Mouse (Mus musculus): Measurements from ENCODE around the gene Rnf151. TPM values are rescaled to one million over a fixed set of nuclear protein-coding genes. Genes with fewer than 3 reads are reported as not detected.

Gene Rnf151
- polyA plus RNA-seq, 1 experiment from 2014 or later = not detected

- Histone ChIP-seq H3K4me1 (ENCODE audit: insufficient read depth, low read depth, low read length) (peaks cover 3% of the 10 kb centered on the region), H3K27ac (ENCODE audit: low read length) (no peak within 1 kb of the TSS), H3K4me2 (replicated peaks; ENCODE audit: low read depth, low read length) (peak within 1 kb of the TSS; percentile 85), H3K9me3 (ENCODE audit: low read length) (no peaks in the 10 kb centered on the region), H3K4me3 (ENCODE audit: low read depth, low read length) (peak within 1 kb of the TSS; percentile 43), H3K9ac (replicated peaks; ENCODE audit: low read depth) (no peak within 1 kb of the TSS), H3K36me3 (ENCODE audit: insufficient read depth, low read length) (no peaks in the 10 kb centered on the region), H3K27me3 (replicated peaks; ENCODE audit: insufficient read depth, low read length) (peaks cover 34% of the 10 kb centered on the region)
- peak; percentile 94 for ATAC-seq
- TF ChIP-seq CTCF (IDR thresholded peaks at IDR 0.05) (no peak), EP300 (IDR thresholded peaks at IDR 0.05) (no peak)
- whole genome bisulfite sequencing = 1% methylated on average over 37 of the region's 82 CpGs
- DNase-seq (ENCODE audit: low spot score) = peak; percentile 49
These were observed 34.8 kb upstream of the Rnf151 start, which contains the start of gene Hs3st6 for GRCm38 (mm10) chr17:24752415-24753394. TSS of gene Hs3st6 (plus strand) at chr17:24752988.

- H3K27me3 ChIP-seq (replicated peaks; ENCODE audit: insufficient read depth, low read length) = peaks cover 34% of the 10 kb centered on the region
These were observed 33.7 kb upstream of the Rnf151 start for GRCm38 (mm10) chr17:24751528-24751927.

GRCm38 (mm10) chr17:24746986-24747385, 29.1 kb upstream of the Rnf151 start:
- 33% methylated on average over 4 of the region's 4 CpGs for WGBS
- DNase-seq (ENCODE audit: low spot score) = no peak
- Histone ChIP-seq H3K4me1 (ENCODE audit: insufficient read depth, low read depth, low read length) (no peaks in the 10 kb centered on the region), H3K36me3 (ENCODE audit: insufficient read depth, low read length) (no peaks in the 10 kb centered on the region; the same call in 1 of the 2 replicates), H3K9me3 (ENCODE audit: low read length) (no peaks in the 10 kb centered on the region), H3K27ac (ENCODE audit: low read length) (no peak overlapping the region), H3K27me3 (replicated peaks; ENCODE audit: insufficient read depth, low read length) (peaks cover 14% of the 10 kb centered on the region; the same call in 1 of the 2 replicates), H3K9ac (replicated peaks; ENCODE audit: low read depth) (no peak overlapping the region), H3K4me3 (ENCODE audit: low read depth, low read length) (no peak overlapping the region), H3K4me2 (replicated peaks; ENCODE audit: low read depth, low read length) (no peak overlapping the region)
- TF ChIP-seq EP300 (IDR thresholded peaks at IDR 0.05) = no peak
- TF ChIP-seq CTCF (IDR thresholded peaks at IDR 0.05) = no peak
- ATAC-seq = no peak

More at GRCm38 (mm10) chr17:24751528-24751927, 33.7 kb upstream of the Rnf151 start:
- no peak overlapping the region for H3K4me2 ChIP-seq (replicated peaks; ENCODE audit: low read depth, low read length)
- H3K4me3 ChIP-seq (ENCODE audit: low read depth, low read length) = no peak overlapping the region
- peaks cover 3% of the 10 kb centered on the region for H3K4me1 ChIP-seq (ENCODE audit: insufficient read depth, low read depth, low read length)
- no peaks in the 10 kb centered on the region for H3K9me3 ChIP-seq (ENCODE audit: low read length)
- no peaks in the 10 kb centered on the region for H3K36me3 ChIP-seq (ENCODE audit: insufficient read depth, low read length)
- 14% methylated on average over 4 of the region's 4 CpGs for WGBS
- DNase-seq (ENCODE audit: low spot score) (no peak), ATAC-seq (no peak)
- H3K27ac ChIP-seq (ENCODE audit: low read length) = no peak overlapping the region
- H3K9ac ChIP-seq (replicated peaks; ENCODE audit: low read depth) = no peak overlapping the region
- no peak for TF ChIP-seq CTCF (IDR thresholded peaks at IDR 0.05)
- TF ChIP-seq EP300 (IDR thresholded peaks at IDR 0.05) = no peak

DNA sequence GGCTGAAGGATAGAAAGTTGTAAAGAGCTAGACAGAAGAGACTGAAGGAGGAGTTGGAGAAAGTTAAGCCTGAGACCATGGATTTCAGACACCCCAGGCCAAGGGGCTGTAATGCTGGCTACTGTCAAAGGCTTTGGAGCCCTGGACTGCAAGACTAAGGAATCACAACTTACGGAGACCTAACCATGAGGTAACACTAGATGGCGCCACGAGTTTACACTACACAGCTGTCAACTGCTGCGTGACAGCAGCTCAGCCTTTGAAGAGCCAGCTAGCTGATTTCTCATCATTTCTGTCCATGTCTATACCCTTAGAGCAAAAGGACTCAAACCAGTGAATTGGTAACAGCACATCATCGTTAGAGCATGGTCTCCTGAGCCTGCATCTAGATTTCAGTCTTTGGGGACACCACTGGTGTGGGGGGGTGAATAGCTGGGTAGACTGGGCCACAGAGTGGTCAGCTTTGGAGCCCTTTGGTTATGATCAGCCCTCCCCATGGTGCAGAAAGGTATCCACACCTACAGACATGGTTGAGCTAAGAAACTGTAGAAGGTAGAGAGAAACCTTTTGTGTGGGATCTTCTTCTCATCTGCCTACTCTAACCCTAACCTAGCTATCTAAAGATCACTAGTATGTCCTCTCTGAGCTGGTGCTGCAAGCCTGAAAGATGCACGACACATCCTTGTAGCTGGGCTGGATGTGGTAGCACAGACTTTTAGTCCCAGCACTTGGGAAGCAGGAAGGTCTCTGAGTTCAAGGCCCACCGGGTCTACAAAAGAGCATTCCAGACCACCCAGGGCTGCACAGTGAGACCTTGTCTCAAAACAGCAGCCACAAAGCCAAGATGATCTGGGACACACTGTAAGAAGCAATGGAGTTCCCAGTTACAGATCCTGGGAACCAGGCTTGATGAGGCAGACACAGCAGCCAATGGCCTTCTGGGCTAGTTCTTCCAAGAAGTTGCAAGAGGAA, 27.9 kb upstream of the Rnf151 start:
- Histone ChIP-seq H3K4me3 (ENCODE audit: low read depth, low read length) (no peak overlapping the region), H3K4me1 (ENCODE audit: insufficient read depth, low read depth, low read length) (no peaks in the 10 kb centered on the region), H3K36me3 (ENCODE audit: insufficient read depth, low read length) (peaks cover 5% of the 10 kb centered on the region; the same call in 1 of the 2 replicates), H3K27me3 (replicated peaks; ENCODE audit: insufficient read depth, low read length) (peaks cover 4% of the 10 kb centered on the region; the same call in 1 of the 2 replicates), H3K9ac (replicated peaks; ENCODE audit: low read depth) (no peak overlapping the region), H3K4me2 (replicated peaks; ENCODE audit: low read depth, low read length) (no peak overlapping the region), H3K9me3 (ENCODE audit: low read length) (no peaks in the 10 kb centered on the region), H3K27ac (ENCODE audit: low read length) (no peak overlapping the region)
- peak; percentile 92 for DNase-seq (ENCODE audit: low spot score)
- TF ChIP-seq EP300 (IDR thresholded peaks at IDR 0.05) (no peak), CTCF (IDR thresholded peaks at IDR 0.05) (peak; percentile 96)
- ATAC-seq = peak; percentile 87
- WGBS = 23% methylated on average over 7 of the region's 7 CpGs

- WGBS = 72% methylated on average over 3 of the region's 3 CpGs
- H3K27me3 ChIP-seq (replicated peaks; ENCODE audit: insufficient read depth, low read length) = no peaks in the 10 kb centered on the region
- ATAC-seq = no peak
These were observed 26.5 kb upstream of the Rnf151 start for GRCm38 (mm10) chr17:24744381-24744780.

More at GRCm38 (mm10) chr17:24744381-24744780, 26.5 kb upstream of the Rnf151 start:
- Histone ChIP-seq H3K4me2 (replicated peaks; ENCODE audit: low read depth, low read length) (no peak overlapping the region), H3K4me1 (ENCODE audit: insufficient read depth, low read depth, low read length) (no peaks in the 10 kb centered on the region), H3K27ac (ENCODE audit: low read length) (no peak overlapping the region), H3K36me3 (ENCODE audit: insufficient read depth, low read length) (peaks cover 11% of the 10 kb centered on the region; the same call in 1 of the 2 replicates), H3K9ac (replicated peaks; ENCODE audit: low read depth) (no peak overlapping the region), H3K4me3 (ENCODE audit: low read depth, low read length) (no peak overlapping the region), H3K9me3 (ENCODE audit: low read length) (no peaks in the 10 kb centered on the region)
- TF ChIP-seq CTCF (IDR thresholded peaks at IDR 0.05) (no peak), EP300 (IDR thresholded peaks at IDR 0.05) (no peak)
- DNase-seq (ENCODE audit: low spot score) = no peak

All from lung, postnatal 0 days (tissue).